Mouse (Mus musculus) liver, embryonic 15.5 days (tissue): ENCODE data around the gene Fam189b. TPM values are rescaled to one million over a fixed set of nuclear protein-coding genes. Genes with fewer than 3 reads are reported as not detected.

Experiments used
- ATAC-seq: fragments of 200-750 bp; cut with Nextera tagmentation; 2 replicates; pipeline ENCODE4 v1.8.0; 2017; ENCODE audit warnings: moderate number of reproducible peaks, mild to moderate bottlenecking, moderate library complexity; ENCODE audit not compliant: insufficient read depth
- H3K27ac ChIP-seq: fragments of 300-500 bp; sonication (generic); replicated peaks from 2 replicates; pipeline ENCODE4 v1.5.1; 2015; ENCODE audit warnings: mild to moderate bottlenecking, inconsistent platforms
- H3K27me3 ChIP-seq: fragments of 300-500 bp; sonication (generic); 2 replicates; pipeline ENCODE4 v1.6.1; 2015; ENCODE audit warnings: mild to moderate bottlenecking, inconsistent platforms
- H3K36me3 ChIP-seq: fragments of 300-500 bp; sonication (generic); replicated peaks from 2 replicates; pipeline ENCODE4 v1.6.1; 2015; ENCODE audit warnings: moderate library complexity, mild to moderate bottlenecking, inconsistent platforms
- H3K4me1 ChIP-seq: fragments of 300-500 bp; sonication (generic); replicated peaks from 2 replicates; pipeline ENCODE4 v1.6.1; 2015; ENCODE audit warnings: inconsistent platforms
- H3K4me2 ChIP-seq: fragments of 300-500 bp; sonication (generic); 2 replicates; pipeline ENCODE4 v1.6.1; 2015; ENCODE audit warnings: moderate library complexity, mild to moderate bottlenecking, inconsistent platforms
- H3K4me3 ChIP-seq: fragments of 300-500 bp; sonication (generic); replicated peaks from 2 replicates; pipeline ENCODE4 v1.5.1; 2015; ENCODE audit warnings: mild to moderate bottlenecking, inconsistent platforms
- H3K9ac ChIP-seq: fragments of 300-500 bp; sonication (generic); 2 replicates; pipeline ENCODE4 v1.6.1; 2015; ENCODE audit warnings: moderate library complexity, mild to moderate bottlenecking, inconsistent platforms
- H3K9me3 ChIP-seq: fragments of 300-500 bp; sonication (generic); replicated peaks from 2 replicates; pipeline ENCODE4 v1.6.1; 2016; ENCODE audit warnings: inconsistent platforms
- WGBS: fragments of 180-500 bp; shearing (Covaris S2); methylation state at CpG from one replicate; pipeline ENCODE4 v1.1.7; 2015; ENCODE audit warnings: mixed read lengths; ENCODE audit not compliant: insufficient replicate concordance; 5-methylcytosine and 5-hydroxymethylcytosine counted together
- microRNA counts: library from miRNA; unstranded; fragments of <30 nt; microRNA quantifications from one replicate; lab custom pipeline; 2016
- microRNA-seq: library from miRNA; unstranded; fragments of <30 nt; microRNA quantifications from one replicate; pipeline ENCODE4, GENCODE M21; 2016
- polyA plus RNA-seq: library from polyadenylated mRNA; unstranded; fragments of >200 nt; fragmentation: Nextera tagmentation; extraction: Ambion mirVana; gene quantifications from 2 replicates; pipeline ENCODE4 v1.2.1, GENCODE M21; 2015

Gene Fam189b
- polyA plus RNA-seq, 1 experiment from 2014 or later, result 2.4 TPM

DNA sequence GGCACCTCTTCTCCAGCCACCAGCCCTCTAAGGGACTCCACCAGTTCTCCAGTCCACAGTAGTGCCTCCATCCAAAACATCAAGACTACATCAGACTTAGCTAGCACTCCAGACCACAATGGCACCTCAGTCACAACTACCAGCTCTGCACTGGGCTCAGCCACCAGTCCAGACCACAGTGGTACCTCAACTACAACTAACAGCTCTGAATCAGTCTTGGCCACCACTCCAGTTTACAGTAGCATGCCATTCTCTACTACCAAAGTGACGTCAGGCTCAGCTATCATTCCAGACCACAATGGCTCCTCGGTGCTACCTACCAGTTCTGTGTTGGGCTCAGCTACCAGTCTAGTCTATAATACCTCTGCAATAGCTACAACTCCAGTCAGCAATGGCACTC, 47.6 kb downstream of the Fam189b start:
- H3K27me3 ChIP-seq, result peaks cover 61% of the 10 kb centered on the region

DNA sequence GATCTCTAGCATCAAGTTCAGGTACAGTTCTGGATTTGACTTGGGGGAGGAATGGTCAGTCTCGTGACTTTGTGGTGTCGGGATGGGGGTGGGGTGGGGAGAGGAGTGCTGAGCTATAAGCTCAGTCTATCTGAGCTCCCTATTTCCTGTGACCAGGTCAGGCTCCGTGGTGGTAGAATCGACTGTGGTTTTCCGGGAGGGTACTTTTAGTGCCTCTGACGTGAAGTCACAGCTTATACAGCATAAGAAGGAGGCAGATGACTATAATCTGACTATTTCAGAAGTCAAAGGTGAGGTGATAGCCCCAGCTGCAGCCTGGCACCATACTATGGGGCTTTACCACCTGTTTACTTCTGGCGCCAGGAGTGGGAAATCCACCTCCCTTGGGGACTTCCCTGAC, 48.4 kb downstream of the Fam189b start:
- Histone ChIP-seq H3K9me3 (no peaks in the 10 kb centered on the region), H3K4me3 (no peak overlapping the region), H3K27me3 (peaks cover 57% of the 10 kb centered on the region), H3K4me1 (peaks cover 24% of the 10 kb centered on the region), H3K9ac (no peak overlapping the region), H3K27ac (no peak overlapping the region), H3K36me3 (no peaks in the 10 kb centered on the region), H3K4me2 (no peak overlapping the region)
- WGBS, result 17% methylated on average over 7 of the region's 7 CpGs
- ATAC-seq, result no peak

More for the DNA sequence above, 47.6 kb downstream of the Fam189b start:
- no peak overlapping the region for H3K4me3 ChIP-seq
- no peak overlapping the region for H3K4me2 ChIP-seq
- peaks cover 25% of the 10 kb centered on the region for H3K4me1 ChIP-seq
- no peak for ATAC-seq
- WGBS, result 48% methylated on average over 2 of the region's 2 CpGs
- H3K36me3 ChIP-seq, result no peaks in the 10 kb centered on the region
- H3K9ac ChIP-seq, result no peak overlapping the region
- H3K9me3 ChIP-seq, result no peaks in the 10 kb centered on the region
- H3K27ac ChIP-seq, result no peak overlapping the region

DNA sequence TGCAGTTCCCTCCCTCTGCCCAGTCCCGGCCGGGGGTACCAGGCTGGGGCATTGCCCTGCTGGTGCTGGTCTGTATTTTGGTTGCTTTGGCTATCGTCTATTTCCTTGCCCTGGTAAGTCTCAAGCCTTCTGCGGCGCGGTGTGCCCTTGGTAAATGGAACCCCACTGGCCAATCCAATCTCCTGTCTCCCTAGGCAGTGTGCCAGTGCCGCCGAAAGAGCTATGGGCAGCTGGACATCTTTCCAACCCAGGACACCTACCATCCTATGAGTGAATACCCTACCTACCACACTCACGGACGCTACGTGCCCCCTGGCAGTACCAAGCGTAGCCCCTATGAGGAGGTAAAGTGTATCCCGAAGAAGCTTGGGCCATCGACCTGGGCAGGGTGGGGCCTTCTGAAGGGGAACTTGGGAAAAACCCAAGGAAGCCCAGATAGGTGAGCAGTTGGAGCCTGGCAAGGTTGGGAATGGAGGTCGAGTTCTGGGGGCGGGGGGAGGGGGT, 48.9 kb downstream of the Fam189b start:
- no peak overlapping the region for H3K27ac ChIP-seq
- no peak overlapping the region for H3K4me3 ChIP-seq
- H3K36me3 ChIP-seq, result no peaks in the 10 kb centered on the region
- 59% methylated on average over 16 of the region's 16 CpGs for WGBS
- H3K4me2 ChIP-seq, result no peak overlapping the region
- no peak for ATAC-seq
- H3K4me1 ChIP-seq, result peaks cover 20% of the 10 kb centered on the region
- H3K27me3 ChIP-seq, result peaks cover 57% of the 10 kb centered on the region
- H3K9ac ChIP-seq, result no peak overlapping the region
- no peaks in the 10 kb centered on the region for H3K9me3 ChIP-seq

DNA sequence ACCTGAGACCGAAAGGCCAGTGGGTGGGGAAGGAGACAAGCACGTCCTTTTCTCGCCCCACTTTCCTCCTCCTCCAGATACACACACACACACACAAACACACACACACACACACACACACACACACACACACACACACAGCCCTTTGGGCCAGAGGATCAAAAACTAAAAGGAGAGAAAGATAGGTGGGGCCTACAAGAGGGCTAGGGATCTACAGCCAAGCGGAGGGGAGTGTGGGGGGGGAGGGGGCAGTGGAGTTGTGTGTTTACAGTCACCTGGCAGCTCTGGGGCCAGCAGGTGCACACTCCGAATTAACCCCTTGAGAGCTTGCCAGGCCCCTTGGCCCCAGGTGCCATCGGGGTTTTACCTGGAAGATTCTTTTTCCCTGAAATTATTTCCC, 49.7 kb downstream of the Fam189b start:
- Histone ChIP-seq H3K9me3 (no peaks in the 10 kb centered on the region), H3K27me3 (peaks cover 51% of the 10 kb centered on the region), H3K9ac (no peak overlapping the region), H3K4me2 (no peak overlapping the region), H3K36me3 (no peaks in the 10 kb centered on the region), H3K27ac (no peak overlapping the region), H3K4me3 (no peak overlapping the region), H3K4me1 (peaks cover 12% of the 10 kb centered on the region)
- no peak for ATAC-seq
- 51% methylated on average over 6 of the region's 6 CpGs for WGBS

DNA sequence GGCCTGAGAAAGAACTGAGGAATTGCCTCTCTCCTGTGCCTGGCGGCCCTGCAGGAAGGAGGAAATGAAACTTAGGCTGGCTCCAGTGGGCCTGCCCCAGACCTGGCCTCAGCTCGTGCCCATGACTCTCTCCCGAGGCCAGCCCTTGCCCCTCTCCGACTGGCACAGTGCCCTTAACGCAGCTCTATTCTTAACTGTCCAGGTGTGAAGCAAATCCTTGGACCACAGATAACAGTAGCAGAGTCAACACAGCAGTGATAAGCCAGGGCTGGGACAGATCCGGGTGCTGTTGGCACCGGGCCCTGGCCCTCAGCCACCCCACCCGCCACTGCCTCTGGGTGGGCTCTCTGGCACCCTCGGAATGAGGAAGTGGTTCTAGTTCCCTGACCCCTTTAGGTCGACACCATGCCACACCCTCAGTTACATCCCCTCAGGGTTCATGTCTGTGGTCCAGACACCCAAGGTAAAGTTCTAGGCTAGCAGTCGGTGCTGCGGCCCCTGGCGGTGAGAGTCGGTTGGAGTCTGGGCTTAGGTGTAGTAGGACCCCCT, 50.7 kb downstream of the Fam189b start:
- Histone ChIP-seq H3K4me1 (peaks cover 7% of the 10 kb centered on the region), H3K36me3 (no peaks in the 10 kb centered on the region), H3K4me3 (no peak overlapping the region), H3K9me3 (no peaks in the 10 kb centered on the region), H3K27ac (no peak overlapping the region), H3K27me3 (peaks cover 44% of the 10 kb centered on the region), H3K4me2 (no peak overlapping the region), H3K9ac (no peak overlapping the region)
- no peak for ATAC-seq
- 40% methylated on average over 14 of the region's 14 CpGs for WGBS

DNA sequence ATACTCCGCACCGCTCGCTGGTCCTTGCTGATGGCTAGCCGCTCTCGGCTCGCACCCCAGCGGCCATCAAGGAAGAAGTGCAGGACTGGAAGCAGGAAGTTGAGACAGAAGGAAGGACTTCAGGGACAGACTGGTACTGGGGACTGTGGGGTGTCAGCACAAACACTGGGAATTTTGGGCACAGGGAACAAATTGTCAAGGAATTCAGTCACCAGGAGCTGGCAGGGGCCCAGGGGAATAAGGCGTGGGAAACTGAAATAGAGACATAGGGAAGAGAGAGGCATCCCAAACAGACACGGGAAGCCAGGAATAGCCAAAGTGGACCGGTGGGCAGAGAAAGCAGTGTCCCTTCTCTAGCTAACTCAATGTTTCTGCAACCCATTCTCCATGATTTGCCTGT, 53.6 kb downstream of the Fam189b start:
- no peak overlapping the region for H3K4me3 ChIP-seq
- 79% methylated on average over 10 of the region's 10 CpGs for WGBS
- peaks cover 19% of the 10 kb centered on the region for H3K27me3 ChIP-seq
- no peak overlapping the region for H3K27ac ChIP-seq
- no peak for ATAC-seq
- no peaks in the 10 kb centered on the region for H3K36me3 ChIP-seq
- peaks cover 5% of the 10 kb centered on the region for H3K4me1 ChIP-seq
- no peak overlapping the region for H3K9ac ChIP-seq
- no peaks in the 10 kb centered on the region for H3K9me3 ChIP-seq
- no peak overlapping the region for H3K4me2 ChIP-seq

DNA sequence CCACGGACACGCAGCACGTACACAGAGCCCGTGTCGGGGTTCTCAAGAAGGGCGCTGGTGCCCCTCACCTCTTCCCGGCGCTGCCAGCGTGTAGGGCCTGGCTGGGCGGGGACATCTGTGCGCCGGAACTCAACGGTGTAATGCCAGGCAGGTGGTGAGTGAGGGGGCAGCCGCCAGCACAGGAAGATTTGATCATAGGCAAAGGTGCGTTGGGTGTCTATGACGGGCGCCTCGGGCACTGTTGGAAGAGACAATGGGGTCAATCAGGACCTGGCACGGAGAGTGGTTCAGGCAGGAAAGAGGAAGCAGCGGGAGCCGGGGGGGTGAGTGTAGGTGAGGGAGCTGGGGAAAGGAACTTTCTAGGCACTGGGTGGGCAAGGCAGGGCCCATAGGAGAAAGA, 54.7 kb downstream of the Fam189b start:
- ATAC-seq, result no peak
- Histone ChIP-seq H3K27me3 (peaks cover 17% of the 10 kb centered on the region), H3K36me3 (no peaks in the 10 kb centered on the region), H3K4me2 (no peak overlapping the region), H3K9ac (no peak overlapping the region), H3K27ac (no peak overlapping the region), H3K4me3 (no peak overlapping the region), H3K9me3 (no peaks in the 10 kb centered on the region), H3K4me1 (peaks cover 5% of the 10 kb centered on the region)
- WGBS, result 77% methylated on average over 21 of the region's 21 CpGs

DNA sequence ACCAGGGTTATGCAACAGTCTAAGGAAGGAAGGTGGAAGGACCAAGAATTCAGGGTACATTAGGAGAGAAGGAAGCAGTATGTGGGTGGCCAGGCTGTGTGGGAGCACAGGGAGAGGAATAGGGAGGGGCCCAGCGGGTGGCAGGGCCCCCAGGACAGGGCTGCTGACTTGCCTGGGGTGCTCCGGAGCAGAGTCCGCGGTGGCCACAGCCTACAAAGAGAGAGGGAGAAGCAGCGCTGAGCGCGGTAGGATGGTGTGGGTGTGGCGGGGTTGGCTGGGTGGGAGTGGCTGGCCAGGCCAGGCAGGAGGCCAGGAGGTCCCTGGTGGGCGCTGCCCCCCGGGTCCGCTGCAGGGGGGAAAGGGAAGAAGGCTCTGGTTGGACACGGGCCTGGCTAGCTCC, 55.6 kb downstream of the Fam189b start:
- Histone ChIP-seq H3K27me3 (peaks cover 19% of the 10 kb centered on the region), H3K9me3 (no peaks in the 10 kb centered on the region), H3K4me3 (no peak overlapping the region), H3K27ac (no peak overlapping the region), H3K4me1 (peaks cover 13% of the 10 kb centered on the region), H3K9ac (no peak overlapping the region), H3K36me3 (no peaks in the 10 kb centered on the region), H3K4me2 (no peak overlapping the region)
- ATAC-seq, result no peak
- 54% methylated on average over 12 of the region's 12 CpGs for WGBS

MicroRNAs encoded within 50 kb of the gene (microRNA counts, 519-probe panel; counts per million panel counts)
- microRNA mmu-miR-92b (lab: Ali Mortazavi, UCI), result not detected

Small RNAs within 50 kb of the gene (microRNA-seq; reads per million reads assigned to microRNA genes)
- gene Mir92b, result 69.8 reads per million, percentile 50 among the genes with 10 or more reads in this experiment

Other genes with a start within 250 kb of the Fam189b start
- gene Ash1l, start 232.5 kb upstream of the Fam189b start, polyA plus RNA-seq, result 4.8 and 5.2 TPM in 2 replicates
- 84.3 and 88.9 TPM in 2 replicates for gene Dap3, start 232.0 kb upstream of the Fam189b start, polyA plus RNA-seq
- gene Rusc1, start 89.8 kb upstream of the Fam189b start, polyA plus RNA-seq, result 3.0 and 4.0 TPM in 2 replicates
- not detected in 2 replicates for gene Gm43738, start 82.0 kb upstream of the Fam189b start, polyA plus RNA-seq
- gene Fdps, start 81.2 kb upstream of the Fam189b start, polyA plus RNA-seq, result 339 and 359 TPM in 2 replicates
- gene Pklr, start 47.0 kb upstream of the Fam189b start, polyA plus RNA-seq, result 102 and 104 TPM in 2 replicates
- 0.43 and 0.45 TPM in 2 replicates for gene Hcn3, start 22.9 kb upstream of the Fam189b start, polyA plus RNA-seq
- 8.5 and 10.1 TPM in 2 replicates for gene Clk2, start 18.3 kb upstream of the Fam189b start, polyA plus RNA-seq
- gene Scamp3, start 5.7 kb upstream of the Fam189b start, polyA plus RNA-seq, result 53.0 and 53.7 TPM in 2 replicates
- 26.1 and 26.2 TPM in 2 replicates for gene Gba, start 19.8 kb downstream of the Fam189b start, polyA plus RNA-seq
- gene Thbs3, start 32.0 kb downstream of the Fam189b start, polyA plus RNA-seq, result 1.5 and 2.1 TPM in 2 replicates
- 103 and 104 TPM in 2 replicates for gene Mtx1, start 43.9 kb downstream of the Fam189b start, polyA plus RNA-seq
- gene Muc1, start 45.9 kb downstream of the Fam189b start, polyA plus RNA-seq, result 0.50 TPM in 1 of 2 replicates, not detected in the other
- gene Krtcap2, start 62.8 kb downstream of the Fam189b start, polyA plus RNA-seq, result 116 and 126 TPM in 2 replicates
- 0.23 and 0.31 TPM in 2 replicates for gene Trim46, start 63.2 kb downstream of the Fam189b start, polyA plus RNA-seq
- gene Dpm3, start 76.2 kb downstream of the Fam189b start, polyA plus RNA-seq, result 45.4 and 54.4 TPM in 2 replicates
- 17.5 and 17.8 TPM in 2 replicates for gene Slc50a1, start 87.4 kb downstream of the Fam189b start, polyA plus RNA-seq
- gene Efna1, start 98.0 kb downstream of the Fam189b start, polyA plus RNA-seq, result 8.9 and 11.2 TPM in 2 replicates
- gene Efna3, start 139.8 kb downstream of the Fam189b start, polyA plus RNA-seq, result 0.18 and 0.58 TPM in 2 replicates
- gene Efna4, start 154.9 kb downstream of the Fam189b start, polyA plus RNA-seq, result 0.24 and 0.48 TPM in 2 replicates
- 8.8 and 12.7 TPM in 2 replicates for gene Adam15, start 166.9 kb downstream of the Fam189b start, polyA plus RNA-seq
- gene Dcst2, start 178.8 kb downstream of the Fam189b start, polyA plus RNA-seq, result 0.06 and 0.07 TPM in 2 replicates
- gene Dcst1, start 182.1 kb downstream of the Fam189b start, polyA plus RNA-seq, result 0.05 TPM in 1 of 2 replicates, not detected in the other
- gene Zbtb7b, start 211.6 kb downstream of the Fam189b start, polyA plus RNA-seq, result 2.3 and 3.3 TPM in 2 replicates
- gene Lenep, start 219.7 kb downstream of the Fam189b start, polyA plus RNA-seq, result not detected in 2 replicates
- 14.3 and 16.4 TPM in 2 replicates for gene Flad1, start 228.7 kb downstream of the Fam189b start, polyA plus RNA-seq
- gene Cks1b, start 235.2 kb downstream of the Fam189b start, polyA plus RNA-seq, result 210 and 229 TPM in 2 replicates
- gene Shc1, start 235.3 kb downstream of the Fam189b start, polyA plus RNA-seq, result 44.8 and 50.6 TPM in 2 replicates
- gene Pygo2, start 247.1 kb downstream of the Fam189b start, polyA plus RNA-seq, result 10.1 and 10.6 TPM in 2 replicates